Mouse (Mus musculus) E14TG2a.4 (cell line): ENCODE data around the gene Fbxo7.
A peak's percentile ranks its signal among the peaks of the same experiment; 100 is the strongest.

Source experiments
- H3K27me3 ChIP-seq: 2 replicates; pipeline ENCODE4 v1.6.1; 2014; ENCODE audit warnings: low read length, control low read depth; ENCODE audit not compliant: insufficient read depth
- H3K36me3 ChIP-seq: 2 replicates; pipeline ENCODE4 v1.6.1; 2014; ENCODE audit warnings: low read length, control low read depth; ENCODE audit not compliant: insufficient read depth
- H3K4me1 ChIP-seq: replicated peaks from 2 replicates; pipeline ENCODE4 v1.6.1; 2014; ENCODE audit warnings: low read depth, low read length, control low read depth
- H3K4me3 ChIP-seq: replicated peaks from 2 replicates; pipeline ENCODE4 v1.5.1; 2014; ENCODE audit warnings: mild to moderate bottlenecking, low read length
- H3K9me3 ChIP-seq: 2 replicates; pipeline ENCODE4 v1.6.1; 2014; ENCODE audit warnings: low read length, control low read depth
- CTCF ChIP-seq: conservative IDR thresholded peaks from 2 replicates; pipeline ENCODE4 v1.5.1; 2014; ENCODE audit warnings: low read length
- NANOG ChIP-seq: IDR thresholded peaks from 2 replicates; pipeline ENCODE4 v1.6.1; 2014; ENCODE audit warnings: borderline replicate concordance, low read length, mixed read lengths
- POU5F1 ChIP-seq: IDR thresholded peaks from 2 replicates; pipeline ENCODE4 v1.6.1; 2014; ENCODE audit warnings: low read length, borderline replicate concordance

Gene Fbxo7

GRCm38 (mm10) chr10:86077272-86077671 is 55.5 kb downstream of the Fbxo7 start:
- no peak overlapping the region for H3K4me3 ChIP-seq
- H3K27me3 ChIP-seq = no peaks in the 10 kb centered on the region
- H3K36me3 ChIP-seq = no peaks in the 10 kb centered on the region
- no peaks in the 10 kb centered on the region for H3K4me1 ChIP-seq
- TF ChIP-seq POU5F1 = no peak
- no peak for TF ChIP-seq CTCF
- TF ChIP-seq NANOG = no peak
- peaks cover 6% of the 10 kb centered on the region; the same call in 1 of the 2 replicates for H3K9me3 ChIP-seq

DNA sequence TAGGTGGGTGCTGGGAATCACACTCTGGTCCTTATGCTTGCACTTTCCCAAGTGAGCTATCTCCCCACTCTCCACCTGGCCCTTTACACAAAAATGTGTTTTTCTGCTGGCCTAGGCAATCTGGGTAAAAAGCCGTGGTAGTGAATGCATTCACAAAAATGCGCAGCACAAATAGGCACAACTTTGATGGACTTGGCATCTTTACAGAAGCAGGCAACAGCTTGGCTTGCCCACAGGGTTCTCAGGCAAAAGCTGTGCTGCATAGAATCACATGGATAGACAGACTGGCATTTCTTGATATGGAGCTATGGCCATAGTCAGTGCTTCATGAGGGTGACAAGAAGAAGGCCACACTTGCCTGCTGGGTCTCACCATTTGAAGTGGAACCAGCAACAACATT is 57.0 kb downstream of the Fbxo7 start:
- Histone ChIP-seq H3K4me3 (no peak overlapping the region), H3K27me3 (no peaks in the 10 kb centered on the region), H3K4me1 (no peaks in the 10 kb centered on the region), H3K9me3 (peaks cover 4% of the 10 kb centered on the region; the same call in 1 of the 2 replicates), H3K36me3 (no peaks in the 10 kb centered on the region)
- TF ChIP-seq NANOG (no peak), POU5F1 (no peak)

DNA sequence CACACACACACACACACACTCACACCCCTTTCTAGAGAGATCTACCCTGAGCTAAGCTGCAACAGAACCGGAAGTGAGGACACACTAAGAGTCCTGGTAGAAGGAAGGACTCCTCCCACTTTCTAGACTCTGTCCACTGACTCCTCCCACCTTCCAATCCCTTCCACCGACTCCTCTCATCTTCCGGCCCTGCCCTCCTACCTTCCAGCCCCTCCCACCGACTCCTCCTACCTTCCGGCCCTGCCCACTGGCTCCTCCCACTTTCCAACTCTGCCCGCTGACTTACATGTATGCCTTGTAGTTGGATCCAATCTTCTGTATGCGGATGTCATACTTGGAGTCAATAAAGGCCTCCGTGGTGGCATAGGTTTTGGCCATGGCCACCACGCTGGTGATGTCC is 58.1 kb downstream of the Fbxo7 start:
- H3K27me3 ChIP-seq = no peaks in the 10 kb centered on the region
- H3K9me3 ChIP-seq = no peaks in the 10 kb centered on the region
- TF ChIP-seq CTCF (no peak), POU5F1 (no peak), NANOG (no peak)
- no peaks in the 10 kb centered on the region for H3K36me3 ChIP-seq
- H3K4me3 ChIP-seq = 0 out of 2 replicates have a peak overlapping the region, but pooled peaks have one; percentile 17
- H3K4me1 ChIP-seq = no peaks in the 10 kb centered on the region

- H3K27me3 ChIP-seq = peaks cover 16% of the 10 kb centered on the region
- TF ChIP-seq CTCF (peak; percentile 89), NANOG (no peak)
- H3K4me3 ChIP-seq = no peak overlapping the region
- H3K4me1 ChIP-seq = peaks cover 9% of the 10 kb centered on the region
- no peaks in the 10 kb centered on the region for H3K36me3 ChIP-seq
- H3K9me3 ChIP-seq = no peaks in the 10 kb centered on the region
Measured at GRCm38 (mm10) chr10:86091919-86092318, 70.1 kb downstream of the Fbxo7 start.

GRCm38 (mm10) chr10:86093109-86094035 is 71.6 kb downstream of the Fbxo7 start:
- peaks cover 16% of the 10 kb centered on the region for H3K27me3 ChIP-seq
- no peak overlapping the region for H3K4me3 ChIP-seq
- H3K9me3 ChIP-seq = no peaks in the 10 kb centered on the region
- TF ChIP-seq NANOG = no peak
- TF ChIP-seq CTCF = no peak
- no peak for TF ChIP-seq POU5F1
- peaks cover 9% of the 10 kb centered on the region for H3K4me1 ChIP-seq
- no peaks in the 10 kb centered on the region for H3K36me3 ChIP-seq

GRCm38 (mm10) chr10:86098363-86098762 is 76.6 kb downstream of the Fbxo7 start:
- Histone ChIP-seq H3K27me3 (0 out of 2 replicates have a peak, but pooled peaks cover 1% of the 10 kb centered on the region), H3K4me1 (peaks cover 5% of the 10 kb centered on the region), H3K36me3 (no peaks in the 10 kb centered on the region)

GRCm38 (mm10) chr10:86100281-86100851 is 78.6 kb downstream of the Fbxo7 start:
- no peak overlapping the region for H3K4me3 ChIP-seq
- TF ChIP-seq NANOG = no peak
- TF ChIP-seq POU5F1 = no peak
- TF ChIP-seq CTCF = no peak

More at GRCm38 (mm10) chr10:86098363-86098762, 76.6 kb downstream of the Fbxo7 start:
- no peak for TF ChIP-seq POU5F1
- TF ChIP-seq CTCF = no peak
- TF ChIP-seq NANOG = no peak
- Histone ChIP-seq H3K9me3 (no peaks in the 10 kb centered on the region), H3K4me3 (no peak overlapping the region)

More at GRCm38 (mm10) chr10:86100281-86100851, 78.6 kb downstream of the Fbxo7 start:
- no peaks in the 10 kb centered on the region for H3K36me3 ChIP-seq
- 0 out of 2 replicates have a peak, but pooled peaks cover 3% of the 10 kb centered on the region for H3K4me1 ChIP-seq
- H3K27me3 ChIP-seq = no peaks in the 10 kb centered on the region
- H3K9me3 ChIP-seq = no peaks in the 10 kb centered on the region
